Mouse (Mus musculus) cerebellum, adult 2 months (tissue): ENCODE measurements around the gene Tlr13.

Source experiments
- CTCF ChIP-seq: fragments of 200-500 bp; IDR thresholded peaks from 2 replicates; pipeline ENCODE4 v1.5.1; 2011; ENCODE audit warnings: low read depth, mild to moderate bottlenecking, control low read depth, low read length, moderate library complexity, borderline replicate concordance; ENCODE audit not compliant: insufficient read depth
- POLR2A ChIP-seq: fragments of 200-500 bp; IDR thresholded peaks from 2 replicates; pipeline ENCODE4 v1.6.1; 2011; ENCODE audit warnings: low read length, control low read depth, borderline replicate concordance; ENCODE audit not compliant: insufficient read depth

GRCm38 (mm10) chrX:106155892-106156291 lies 12.9 kb downstream of the Tlr13 start:
- TF ChIP-seq CTCF: no peak
- no peak for TF ChIP-seq POLR2A
